8 mouse cellular contexts compared by ENCODE assay signal in the genomic region with DNA sequence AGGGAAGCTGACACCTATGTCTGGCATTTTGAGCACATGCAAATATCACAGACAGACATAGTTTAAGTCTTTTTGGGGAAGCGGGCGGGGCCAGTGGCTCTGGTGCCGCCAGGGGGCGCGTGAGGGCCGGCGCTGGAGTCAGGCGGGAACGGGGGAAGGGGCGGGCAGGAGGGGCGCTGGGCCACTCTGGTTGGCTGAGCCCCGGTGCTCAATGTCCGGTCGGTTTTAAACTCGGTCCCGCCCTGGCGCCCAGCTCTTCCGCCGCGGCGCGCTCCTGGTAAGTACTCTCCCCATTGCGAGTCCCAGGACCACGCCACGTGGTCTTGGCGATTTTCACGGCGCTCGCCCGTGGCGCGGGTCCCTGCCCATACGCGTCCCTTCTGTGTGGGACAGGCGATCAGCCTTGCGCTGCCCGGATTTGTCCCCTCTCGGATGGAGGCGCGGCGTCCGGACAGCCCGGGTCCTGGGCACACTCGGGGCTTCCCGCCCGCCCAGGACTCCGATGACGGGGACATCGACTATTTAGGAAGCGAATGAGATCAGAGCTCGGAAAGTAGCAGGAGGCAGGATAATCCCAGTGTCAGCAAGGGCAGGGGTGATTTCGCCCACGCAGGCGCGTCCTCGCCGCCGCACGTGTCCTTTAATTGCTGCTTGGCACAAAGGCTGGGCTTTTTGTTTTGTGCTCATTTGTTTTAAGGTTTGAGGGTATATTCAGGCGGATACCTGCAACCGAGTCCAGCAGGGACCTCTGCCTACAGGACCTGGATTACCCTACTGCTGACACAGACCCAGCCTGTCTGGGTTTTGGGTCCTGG. TPM values are rescaled to one million over a fixed set of nuclear protein-coding genes. Genes with fewer than 3 reads are reported as not detected.
DNase-seq lines count a peak whose midpoint lies in the region; ATAC-seq and TF ChIP-seq lines count a peak whose summit lies in the region.

No protein-coding gene starts in this region.

- peak; percentile 83; the same call in 1 of the 2 replicates for TF ChIP-seq POLR2A in bone marrow, adult 2 months (IDR thresholded peaks at IDR 0.05; ENCODE audit: borderline replicate concordance, control insufficient read depth, low read depth, low read length)
- TF ChIP-seq POLR2A in limb, embryonic 14.5 days (IDR thresholded peaks at IDR 0.05; ENCODE audit: borderline replicate concordance, extremely low read depth, insufficient read depth, insufficient read length), result peak; percentile 69; the same call in 1 of the 2 replicates
- peak; percentile 41; the same call in 1 of the 2 replicates for TF ChIP-seq POLR2A in spleen, adult 2 months (IDR thresholded peaks at IDR 0.05; ENCODE audit: low read depth, low read length)

- H3K36me3 ChIP-seq in embryonic facial prominence, embryonic 15.5 days, result peaks cover 32% of the 10 kb centered on the region
- H3K36me3 ChIP-seq in limb, embryonic 14.5 days (ENCODE audit: control insufficient read depth, insufficient read depth, low read length), result peaks cover 33% of the 10 kb centered on the region
- peaks cover 8% of the 10 kb centered on the region; the same call in 1 of the 2 replicates for H3K36me3 ChIP-seq in midbrain, embryonic 16.5 days (ENCODE audit: control insufficient read depth, insufficient read depth, low read length)
- H3K36me3 ChIP-seq in spleen, adult 2 months (ENCODE audit: control insufficient read depth, insufficient read depth, low read length), result peaks cover 22% of the 10 kb centered on the region

- peak overlapping the region; percentile 73 for H3K4me2 ChIP-seq in embryonic facial prominence, embryonic 15.5 days (replicated peaks)
- H3K4me2 ChIP-seq in limb, embryonic 14.5 days (replicated peaks; ENCODE audit: low read depth, low read length, severe bottlenecking), result peak overlapping the region; percentile 69
- peak overlapping the region; percentile 58 for H3K4me2 ChIP-seq in midbrain, embryonic 16.5 days (ENCODE audit: low read length)

- WGBS in bone marrow, adult 2 months, result under 1% methylated on average over 61 of the region's 61 CpGs
- WGBS in embryonic facial prominence, embryonic 15.5 days, result under 1% methylated on average over 61 of the region's 61 CpGs
- WGBS in limb, embryonic 14.5 days, result under 1% methylated on average over 49 of the region's 61 CpGs
- whole genome bisulfite sequencing in midbrain, embryonic 16.5 days, result under 1% methylated on average over 52 of the region's 61 CpGs
- under 1% methylated on average over 56 of the region's 61 CpGs for WGBS in spleen, adult 2 months

- H3K27ac ChIP-seq in bone marrow, adult 2 months (ENCODE audit: control insufficient read depth, insufficient read depth, low read depth, low read length, poor library complexity), result peak overlapping the region; percentile 56
- H3K27ac ChIP-seq in embryonic facial prominence, embryonic 15.5 days (replicated peaks), result peak overlapping the region; percentile 80
- peak overlapping the region; percentile 56 for H3K27ac ChIP-seq in limb, embryonic 14.5 days (replicated peaks; ENCODE audit: low read depth, low read length)
- peak overlapping the region; percentile 68 for H3K27ac ChIP-seq in midbrain, embryonic 16.5 days (ENCODE audit: low read length)
- H3K27ac ChIP-seq in spleen, adult 2 months (ENCODE audit: insufficient read depth, low read length), result peak overlapping the region; percentile 79

- peak; percentile 94 for ATAC-seq in embryonic facial prominence, embryonic 15.5 days (ENCODE audit: insufficient number of reproducible peaks, low FRiP score, low TSS enrichment, low read depth)
- peak; percentile 96 for ATAC-seq in limb, embryonic 14.5 days (ENCODE audit: low FRiP score, low read depth)
- ATAC-seq in midbrain, embryonic 16.5 days, result peak; percentile 96

- TF ChIP-seq CTCF in bone marrow, adult 2 months (IDR thresholded peaks at IDR 0.05; ENCODE audit: control insufficient read depth, insufficient read depth, low read length), result peak; percentile 64
- TF ChIP-seq CTCF in spleen, adult 2 months (IDR thresholded peaks at IDR 0.05; ENCODE audit: extremely low read depth, insufficient read depth, insufficient read length, insufficient replicate concordance), result peak; percentile 73

- peak overlapping the region; percentile 81 for H3K4me3 ChIP-seq in bone marrow, adult 2 months (replicated peaks; ENCODE audit: control insufficient read depth, low read depth, low read length)
- peak overlapping the region; percentile 91 for H3K4me3 ChIP-seq in embryonic facial prominence, embryonic 15.5 days (replicated peaks)
- H3K4me3 ChIP-seq in limb, embryonic 14.5 days (replicated peaks; ENCODE audit: low read length), result peak overlapping the region; percentile 76
- peak overlapping the region; percentile 60 for H3K4me3 ChIP-seq in midbrain, embryonic 16.5 days (ENCODE audit: low read depth, low read length)
- peak overlapping the region; percentile 82 for H3K4me3 ChIP-seq in spleen, adult 2 months (ENCODE audit: extremely low read depth, insufficient read depth, insufficient read length)

- H3K9me3 ChIP-seq in embryonic facial prominence, embryonic 15.5 days (replicated peaks), result no peaks in the 10 kb centered on the region
- no peaks in the 10 kb centered on the region for H3K9me3 ChIP-seq in limb, embryonic 14.5 days (ENCODE audit: control insufficient read depth, low read length)
- no peaks in the 10 kb centered on the region for H3K9me3 ChIP-seq in midbrain, embryonic 16.5 days (replicated peaks; ENCODE audit: control insufficient read depth, low read length, poor library complexity, severe bottlenecking)

- peak overlapping the region; percentile 85 for H3K9ac ChIP-seq in embryonic facial prominence, embryonic 15.5 days
- peak overlapping the region; percentile 71 for H3K9ac ChIP-seq in limb, embryonic 14.5 days (ENCODE audit: low read depth, low read length, severe bottlenecking)
- H3K9ac ChIP-seq in midbrain, embryonic 16.5 days (ENCODE audit: low read depth, low read length), result peak overlapping the region; percentile 78

- no peaks in the 10 kb centered on the region for H3K27me3 ChIP-seq in embryonic facial prominence, embryonic 15.5 days
- no peaks in the 10 kb centered on the region for H3K27me3 ChIP-seq in limb, embryonic 14.5 days (ENCODE audit: control insufficient read depth, insufficient read depth, low read length)
- H3K27me3 ChIP-seq in midbrain, embryonic 16.5 days (ENCODE audit: control insufficient read depth, insufficient read depth, low read depth, low read length), result no peaks in the 10 kb centered on the region
- H3K27me3 ChIP-seq in spleen, adult 2 months (ENCODE audit: control insufficient read depth, insufficient read depth, low read length), result no peaks in the 10 kb centered on the region

- H3K4me1 ChIP-seq in bone marrow, adult 2 months (ENCODE audit: control insufficient read depth, insufficient read depth, low read length), result no peaks in the 10 kb centered on the region
- peaks cover 8% of the 10 kb centered on the region; the same call in 1 of the 2 replicates for H3K4me1 ChIP-seq in embryonic facial prominence, embryonic 15.5 days
- peaks cover 5% of the 10 kb centered on the region for H3K4me1 ChIP-seq in limb, embryonic 14.5 days (ENCODE audit: control insufficient read depth, insufficient read depth, low read length)
- peaks cover 8% of the 10 kb centered on the region for H3K4me1 ChIP-seq in midbrain, embryonic 16.5 days (ENCODE audit: control insufficient read depth, insufficient read depth, low read length)
- H3K4me1 ChIP-seq in spleen, adult 2 months (ENCODE audit: control insufficient read depth, insufficient read depth, insufficient read length), result no peaks in the 10 kb centered on the region

- peak; percentile 90 for DNase-seq in 416B (ENCODE audit: low read depth)
- DNase-seq in heart, adult 9 months (ENCODE audit: low spot score in 2 of 2), result peak; percentile 87 to 91
- DNase-seq in kidney, adult 9 months, result peak; percentile 93
- DNase-seq in limb, embryonic 14.5 days (ENCODE audit: low spot score), result peak; percentile 76
- DNase-seq in spleen, adult 2 months (ENCODE audit: low read depth in 1 of 2, low spot score in 2 of 2), result peak; percentile 72 to 92

RNA-seq across cellular contexts. Expression of gene Tomm7, which starts 6.6 kb away (rescaled TPM):
- polyA plus RNA-seq in bone marrow, adult 2 months (2011; ENCODE audit: insufficient read depth, insufficient read length, low replicate concordance, missing spikeins), result 42.3 and 61.4 TPM in 2 replicates
- polyA plus RNA-seq in embryonic facial prominence, embryonic 15.5 days (2015; fragmentation: Nextera tagmentation; extraction: Ambion mirVana), result 109 TPM in 2 replicates
- polyA plus RNA-seq in limb, embryonic 14.5 days (2012; rRNA removed), result 79.3 and 86.3 TPM in 2 replicates
- polyA plus RNA-seq in limb, embryonic 14.5 days (2014; fragmentation: Nextera tagmentation; extraction: Ambion mirVana), result 109 and 113 TPM in 2 replicates
- polyA plus RNA-seq in midbrain, embryonic 16.5 days (2015; fragmentation: Nextera tagmentation; extraction: Ambion mirVana), result 75.7 and 77.3 TPM in 2 replicates
- 10.3 and 12.6 TPM in 2 replicates for polyA plus RNA-seq in spleen, adult 2 months (2012; rRNA removed)

Comparison
In these comparisons a context has a peak if more than half of its experiments do, and no peak if none do; other contexts are left out.
1. Peak in every context shown above with its lines: DNase-seq, ATAC-seq, H3K4me3 ChIP-seq and H3K27ac ChIP-seq.